Mouse (Mus musculus) heart, embryonic 12.5 days (tissue): ENCODE measurements at regions not wholly inside any gene's neighbourhood (a gene's known extent, or its start where the extent isn't known, plus 50 kb on each side); places are given as distances from the start of the nearest gene placed in this dataset.

Experiments used
- ATAC-seq: fragments of 200-750 bp; cut with Nextera tagmentation; 2 replicates; pipeline ENCODE4 v1.8.0; 2017; ENCODE audit warnings: moderate TSS enrichment, moderate library complexity; ENCODE audit not compliant: insufficient number of reproducible peaks, low FRiP score
- H3K27ac ChIP-seq: fragments of 300-500 bp; sonication (generic); 2 replicates; pipeline ENCODE4 v1.5.1; 2016; ENCODE audit warnings: mild to moderate bottlenecking, moderate library complexity; ENCODE audit not compliant: poor library complexity, severe bottlenecking
- H3K27me3 ChIP-seq: fragments of 300-500 bp; sonication (generic); replicated peaks from 2 replicates; pipeline ENCODE4 v1.6.1; 2016; ENCODE audit warnings: mild to moderate bottlenecking, moderate library complexity
- H3K36me3 ChIP-seq: fragments of 300-500 bp; sonication (generic); 2 replicates; pipeline ENCODE4 v1.6.1; 2016; ENCODE audit warnings: mild to moderate bottlenecking, moderate library complexity
- H3K4me1 ChIP-seq: fragments of 300-500 bp; sonication (generic); replicated peaks from 2 replicates; pipeline ENCODE4 v1.6.1; 2016; ENCODE audit warnings: mild to moderate bottlenecking
- H3K4me2 ChIP-seq: fragments of 300-500 bp; sonication (generic); 2 replicates; pipeline ENCODE4 v1.6.1; 2016; ENCODE audit warnings: mild to moderate bottlenecking, moderate library complexity
- H3K4me3 ChIP-seq: fragments of 300-500 bp; sonication (generic); 2 replicates; pipeline ENCODE4 v1.5.1; 2016; ENCODE audit warnings: mild to moderate bottlenecking
- H3K9ac ChIP-seq: fragments of 300-500 bp; sonication (generic); 2 replicates; pipeline ENCODE4 v1.6.1; 2016; ENCODE audit warnings: mild to moderate bottlenecking, moderate library complexity
- H3K9me3 ChIP-seq: fragments of 300-500 bp; sonication (generic); replicated peaks from 2 replicates; pipeline ENCODE4 v1.6.1; 2016; ENCODE audit warnings: mild to moderate bottlenecking, moderate library complexity
- WGBS: fragments of 180-500 bp; shearing (Covaris S2); methylation state at CpG from one replicate; pipeline ENCODE4 v1.1.7; 2016; 5-methylcytosine and 5-hydroxymethylcytosine counted together

DNA sequence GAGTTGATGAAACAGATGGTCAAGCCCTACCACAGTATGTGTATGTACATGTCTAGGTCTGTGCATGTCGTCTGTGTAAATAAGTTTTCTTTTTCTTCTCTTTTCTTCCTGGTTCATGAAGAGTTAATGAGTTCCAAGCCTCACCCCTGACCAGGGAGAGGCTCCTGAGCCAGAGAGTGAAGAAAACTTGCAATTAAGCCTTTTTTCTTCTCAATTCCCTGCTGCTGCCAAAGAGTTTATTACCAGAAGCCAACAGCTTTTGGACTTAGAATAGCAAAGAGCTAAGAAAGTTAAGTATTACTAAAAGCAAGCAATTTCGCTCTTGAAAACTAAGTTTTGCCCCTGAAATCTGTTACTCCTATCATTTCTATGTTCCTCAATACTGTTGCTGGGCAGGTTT, 65.3 kb upstream of the Ppm1h start:
- peaks cover 12% of the 10 kb centered on the region; the same call in 1 of the 2 replicates for H3K4me1 ChIP-seq

GRCm38 (mm10) chr10:122613891-122614290, 64.7 kb upstream of the Ppm1h start:
- no peak overlapping the region for H3K4me3 ChIP-seq
- no peaks in the 10 kb centered on the region for H3K9me3 ChIP-seq
- peaks cover 12% of the 10 kb centered on the region; the same call in 1 of the 2 replicates for H3K4me1 ChIP-seq
- H3K4me2 ChIP-seq: no peak overlapping the region
- H3K36me3 ChIP-seq: no peaks in the 10 kb centered on the region
- no peak for ATAC-seq
- H3K27ac ChIP-seq: no peak overlapping the region
- H3K27me3 ChIP-seq: no peaks in the 10 kb centered on the region
- no peak overlapping the region for H3K9ac ChIP-seq
- 65% methylated on average over 2 of the region's 2 CpGs for WGBS

More for the DNA sequence above, 65.3 kb upstream of the Ppm1h start:
- no peaks in the 10 kb centered on the region for H3K9me3 ChIP-seq
- H3K9ac ChIP-seq: no peak overlapping the region
- H3K27me3 ChIP-seq: no peaks in the 10 kb centered on the region
- no peak overlapping the region for H3K4me3 ChIP-seq
- ATAC-seq: no peak
- WGBS: 78% methylated on average over 2 of the region's 2 CpGs
- H3K27ac ChIP-seq: no peak overlapping the region
- no peaks in the 10 kb centered on the region for H3K36me3 ChIP-seq
- no peak overlapping the region for H3K4me2 ChIP-seq

DNA sequence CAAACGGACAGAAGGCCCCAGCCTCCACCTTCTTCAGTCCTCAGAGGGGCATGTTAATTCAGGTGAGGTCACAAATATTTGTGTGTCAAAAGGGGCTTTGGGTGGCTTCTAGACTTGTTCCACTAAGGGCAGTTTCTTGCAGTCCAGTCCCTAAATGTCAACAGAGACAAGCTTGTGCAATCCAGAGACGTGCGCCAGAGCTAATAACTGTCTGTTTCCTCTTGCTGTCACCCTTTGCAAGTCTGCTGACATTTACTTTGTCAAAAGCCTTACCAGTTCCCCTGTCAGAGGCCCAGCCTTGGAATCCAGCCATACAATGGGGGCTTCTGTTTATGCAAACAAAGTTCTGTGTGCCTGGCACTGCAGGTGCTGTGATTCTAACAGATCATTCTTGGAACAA, 63.8 kb upstream of the Ppm1h start:
- H3K9ac ChIP-seq: no peak overlapping the region
- 42% methylated on average over 3 of the region's 3 CpGs for WGBS
- no peak overlapping the region for H3K4me3 ChIP-seq
- 0 out of 2 replicates have a peak, but pooled peaks have one; percentile 15 for ATAC-seq
- no peak overlapping the region for H3K4me2 ChIP-seq
- no peaks in the 10 kb centered on the region for H3K27me3 ChIP-seq
- no peaks in the 10 kb centered on the region for H3K36me3 ChIP-seq
- no peak overlapping the region for H3K27ac ChIP-seq
- H3K4me1 ChIP-seq: peaks cover 12% of the 10 kb centered on the region; the same call in 1 of the 2 replicates
- no peaks in the 10 kb centered on the region for H3K9me3 ChIP-seq

DNA sequence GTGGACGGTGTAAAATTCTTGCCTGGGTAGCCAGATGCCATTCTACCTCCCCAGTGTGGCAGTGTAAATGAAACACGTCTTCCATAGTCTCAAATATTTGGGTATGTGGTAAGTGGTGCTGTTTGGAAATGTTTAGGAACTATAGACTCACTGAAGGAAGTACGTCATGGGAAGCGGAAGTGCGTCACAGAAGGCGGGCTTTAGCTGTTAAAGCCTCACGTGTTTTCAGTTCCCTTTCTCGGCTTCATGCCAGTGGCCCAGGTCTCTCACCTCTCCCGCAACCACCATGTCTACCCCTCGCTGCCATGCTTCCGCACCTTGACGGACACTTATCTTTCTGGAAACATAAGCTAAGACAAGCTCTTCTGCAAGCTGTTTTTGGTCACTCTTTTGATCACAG, 62.9 kb upstream of the Ppm1h start:
- no peaks in the 10 kb centered on the region for H3K27me3 ChIP-seq
- peaks cover 12% of the 10 kb centered on the region; the same call in 1 of the 2 replicates for H3K4me1 ChIP-seq
- H3K9ac ChIP-seq: no peak overlapping the region
- H3K36me3 ChIP-seq: no peaks in the 10 kb centered on the region
- H3K4me2 ChIP-seq: no peak overlapping the region
- H3K27ac ChIP-seq: no peak overlapping the region
- 89% methylated on average over 12 of the region's 12 CpGs for WGBS
- no peaks in the 10 kb centered on the region for H3K9me3 ChIP-seq
- H3K4me3 ChIP-seq: no peak overlapping the region
- ATAC-seq: no peak

DNA sequence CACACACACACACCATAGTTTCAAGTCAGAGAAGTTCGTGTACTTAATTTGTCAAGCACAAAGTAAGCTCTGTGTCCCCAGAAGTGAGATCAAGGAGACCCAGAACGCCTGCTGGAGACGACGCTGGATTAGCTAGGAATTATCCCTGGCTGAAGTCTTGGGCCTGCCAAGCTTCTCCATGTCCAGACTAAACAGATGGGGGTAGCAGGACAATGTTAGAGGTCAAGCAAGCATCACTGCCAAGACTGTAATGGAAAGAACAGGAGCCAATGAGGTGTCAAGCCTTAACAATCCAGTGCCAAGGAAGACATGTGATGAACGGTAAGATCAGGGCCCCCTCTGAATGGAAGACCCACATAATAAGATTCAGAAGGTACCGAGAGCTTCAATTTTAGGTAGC, 62.2 kb upstream of the Ppm1h start:
- Histone ChIP-seq H3K4me1 (peaks cover 12% of the 10 kb centered on the region; the same call in 1 of the 2 replicates), H3K4me2 (no peak overlapping the region), H3K9me3 (no peaks in the 10 kb centered on the region), H3K27me3 (no peaks in the 10 kb centered on the region), H3K4me3 (no peak overlapping the region), H3K9ac (no peak overlapping the region), H3K36me3 (no peaks in the 10 kb centered on the region), H3K27ac (no peak overlapping the region)
- 78% methylated on average over 6 of the region's 6 CpGs for WGBS
- no peak for ATAC-seq

DNA sequence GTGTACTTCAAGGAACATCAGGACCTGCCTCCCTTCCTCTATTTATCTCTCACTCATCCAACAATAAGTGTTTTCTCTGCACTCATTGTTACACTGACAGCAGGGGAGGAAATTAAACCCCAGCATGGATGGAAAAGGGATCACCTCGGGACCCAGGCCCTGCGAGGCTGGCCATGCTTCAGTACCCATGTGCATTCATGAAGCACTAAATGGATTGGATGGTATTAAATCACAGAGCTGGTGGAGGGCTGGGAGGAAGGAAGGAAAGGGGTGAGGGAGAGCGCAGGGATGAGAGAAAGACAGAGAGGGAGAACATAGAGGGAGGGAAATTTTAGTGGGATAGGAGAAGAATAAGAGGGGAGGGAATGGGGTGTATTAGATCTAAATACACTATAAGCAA, 59.7 kb upstream of the Ppm1h start:
- no peak overlapping the region for H3K4me2 ChIP-seq
- no peak for ATAC-seq
- H3K4me1 ChIP-seq: peaks cover 12% of the 10 kb centered on the region; the same call in 1 of the 2 replicates
- H3K36me3 ChIP-seq: no peaks in the 10 kb centered on the region
- H3K27ac ChIP-seq: no peak overlapping the region
- no peaks in the 10 kb centered on the region for H3K27me3 ChIP-seq
- H3K9ac ChIP-seq: no peak overlapping the region
- 0 out of 2 replicates have a peak, but pooled peaks cover 4% of the 10 kb centered on the region for H3K9me3 ChIP-seq
- 79% methylated on average over 3 of the region's 3 CpGs for WGBS
- H3K4me3 ChIP-seq: no peak overlapping the region

GRCm38 (mm10) chr10:122619406-122620116, 59.0 kb upstream of the Ppm1h start:
- no peak overlapping the region for H3K27ac ChIP-seq
- 0 out of 2 replicates have a peak, but pooled peaks cover 4% of the 10 kb centered on the region for H3K9me3 ChIP-seq
- peaks cover 6% of the 10 kb centered on the region; the same call in 1 of the 2 replicates for H3K4me1 ChIP-seq
- H3K36me3 ChIP-seq: no peaks in the 10 kb centered on the region
- no peak overlapping the region for H3K9ac ChIP-seq
- H3K4me3 ChIP-seq: no peak overlapping the region
- H3K4me2 ChIP-seq: no peak overlapping the region
- 65% methylated on average over 16 of the region's 16 CpGs for WGBS
- no peak for ATAC-seq
- no peaks in the 10 kb centered on the region for H3K27me3 ChIP-seq
